Mouse (Mus musculus): ENCODE measurements around the gene Ogfr. TPM values are rescaled to one million over a fixed set of nuclear protein-coding genes. Genes with fewer than 3 reads are reported as not detected.
A peak's percentile ranks its signal among the peaks of the same experiment; 100 is the strongest.

The Ogfr gene
- total and polyA plus RNA-seq, 3 experiments = 57.3 to 79.1 (median 67.0) TPM

GRCm38 (mm10) chr2:180578686-180579085, 10.4 kb upstream of the Ogfr start:
- in situ Hi-C loops (cut with MboI; ENCODE audit: low pct_ligation_motif_present, low pct_unique_long_range_greater_than_20kb, low sequenced_read_pairs) = loop anchor here (5.0 to 10.0 kb wide), 3 partner anchors 106 to 304 kb away; partner anchors contain the start of gene Cables2
- no peak overlapping the region for H3K4me3 ChIP-seq (replicated peaks in 1 of 3; ENCODE audit: low read depth in 2 of 3, low read length in 2 of 3, poor library complexity in 1 of 3)
- no peaks in the 10 kb centered on the region for H3K27me3 ChIP-seq (replicated peaks)
- H3K79me2 ChIP-seq (replicated peaks; ENCODE audit: control insufficient read depth, extremely low read depth, insufficient read depth, poor library complexity, severe bottlenecking) = peaks cover 7% of the 10 kb centered on the region; the same call in 1 of the 2 replicates
- H3K4me2 ChIP-seq (ENCODE audit: insufficient read depth, low read depth, poor library complexity, severe bottlenecking) = no peak overlapping the region
- H3K9ac ChIP-seq (ENCODE audit: insufficient read depth, low read depth) = no peak overlapping the region
- peaks cover 9 to 34% of the 10 kb centered on the region in 2 experiments; a peak in 3 of 4 replicates for H3K4me1 ChIP-seq (ENCODE audit: control insufficient read depth in 1 of 2, insufficient read depth in 2 of 2)
- no peaks in the 10 kb centered on the region for H3K9me3 ChIP-seq (replicated peaks; ENCODE audit: low read length)
- peaks cover 0 to 4% of the 10 kb centered on the region in 2 experiments for H3K36me3 ChIP-seq (replicated peaks in 1 of 2; ENCODE audit: control insufficient read depth in 1 of 2, insufficient read depth in 1 of 2, low read length in 1 of 2)
- peak; percentile 71 for DNase-seq (ENCODE audit: extremely low read depth)
- dilution Hi-C loops (cut with MboI; ENCODE audit: extremely low pct_ligation_motif_present, extremely low pct_unique_long_range_greater_than_20kb, low sequenced_read_pairs) = no loop called here
- no peak overlapping the region for H3K27ac ChIP-seq (ENCODE audit: insufficient read depth, low read depth)
- TF ChIP-seq EP300 (IDR thresholded peaks at IDR 0.05; ENCODE audit: low read length) (no peak), RCOR1 (conservative IDR thresholded peaks at IDR 0.05; ENCODE audit: low read depth, low read length) (no peak), POLR2AphosphoS2 (IDR thresholded peaks at IDR 0.05; ENCODE audit: low read depth, low read length) (no peak), POLR2A (IDR thresholded peaks at IDR 0.05; ENCODE audit: low read depth, low read length) (no peak), ZNF384 (IDR thresholded peaks at IDR 0.05; ENCODE audit: low read depth, low read length) (no peak), CHD1 (IDR thresholded peaks at IDR 0.05; ENCODE audit: low read depth, low read length) (no peak), MAX (IDR thresholded peaks at IDR 0.05; ENCODE audit: low read length) (no peak), E2F4 (IDR thresholded peaks at IDR 0.05; ENCODE audit: insufficient replicate concordance, low read depth, low read length) (no peak), SMC3 (IDR thresholded peaks at IDR 0.05; ENCODE audit: low read depth, low read length) (peak; percentile 92), RAD21 (IDR thresholded peaks at IDR 0.05; ENCODE audit: low read depth, low read length) (peak; percentile 98), ZC3H11A (IDR thresholded peaks at IDR 0.05; ENCODE audit: low read depth, low read length) (peak; percentile 65), ELF1 (IDR thresholded peaks at IDR 0.05; ENCODE audit: low read depth, low read length) (no peak), USF2 (conservative IDR thresholded peaks at IDR 0.05; ENCODE audit: low read depth, low read length) (no peak), ETS1 (conservative IDR thresholded peaks at IDR 0.05; ENCODE audit: low read depth, low read length) (no peak), IRF4 (IDR thresholded peaks at IDR 0.05; ENCODE audit: low read depth, low read length) (0 out of 2 replicates have a peak, but pooled peaks have one; percentile 21), UBTF (IDR thresholded peaks at IDR 0.05; ENCODE audit: low read depth, low read length) (no peak), JUN (IDR thresholded peaks at IDR 0.05; ENCODE audit: insufficient read depth, low read depth, low read length) (no peak), KAT2A (IDR thresholded peaks at IDR 0.05; ENCODE audit: insufficient replicate concordance, low read length) (no peak), CTCF (conservative IDR thresholded peaks at IDR 0.05 in 1 of 2, IDR thresholded peaks at IDR 0.05 in 1 of 2; ENCODE audit: low read depth in 2 of 2, low read length in 2 of 2) (peak; percentile 86 to 98), BHLHE40 (IDR thresholded peaks at IDR 0.05; ENCODE audit: low read depth, low read length) (no peak), PAX5 (IDR thresholded peaks at IDR 0.05; ENCODE audit: low read length) (no peak), MEF2A (IDR thresholded peaks at IDR 0.05; ENCODE audit: borderline replicate concordance, low read depth, low read length) (0 out of 2 replicates have a peak, but pooled peaks have one; percentile 32), NELFE (IDR thresholded peaks at IDR 0.05; ENCODE audit: low read depth, low read length) (peak; percentile 58; the same call in 1 of the 2 replicates)

Measured in CH12.LX (cell line).